Mouse (Mus musculus) liver, adult 2 months (tissue): Measurements from ENCODE around the gene Vmn2r35.
"Not testable (repeated sequence)": the region's sequence is repeated elsewhere in the genome, so short reads cannot be mapped to it uniquely, and the experiment has no call there.

Experiments
- CTCF ChIP-seq: fragments of 200-500 bp; IDR thresholded peaks from 2 replicates; pipeline ENCODE4 v1.5.1; 2011; ENCODE audit warnings: low read depth, low read length, control low read depth
- POLR2A ChIP-seq: fragments of 200-500 bp; IDR thresholded peaks from 2 replicates; pipeline ENCODE4 v1.6.1; 2011; ENCODE audit warnings: low read length, control low read depth; ENCODE audit not compliant: insufficient read depth; ENCODE audit errors: extremely low read depth

GRCm38 (mm10) chr7:7794196-7794595 is 25.5 kb downstream of the Vmn2r35 start:
- not testable (repeated sequence) for TF ChIP-seq CTCF, POLR2A
